Mouse (Mus musculus): ENCODE data around the gene Pde7b. TPM values are rescaled to one million over a fixed set of nuclear protein-coding genes. Genes with fewer than 3 reads are reported as not detected.
A peak's percentile ranks its signal among the peaks of the same experiment; 100 is the strongest.

Gene Pde7b
- total and polyA plus RNA-seq, 2 experiments from 2014 or later: 3.3 to 6.0 TPM

DNA sequence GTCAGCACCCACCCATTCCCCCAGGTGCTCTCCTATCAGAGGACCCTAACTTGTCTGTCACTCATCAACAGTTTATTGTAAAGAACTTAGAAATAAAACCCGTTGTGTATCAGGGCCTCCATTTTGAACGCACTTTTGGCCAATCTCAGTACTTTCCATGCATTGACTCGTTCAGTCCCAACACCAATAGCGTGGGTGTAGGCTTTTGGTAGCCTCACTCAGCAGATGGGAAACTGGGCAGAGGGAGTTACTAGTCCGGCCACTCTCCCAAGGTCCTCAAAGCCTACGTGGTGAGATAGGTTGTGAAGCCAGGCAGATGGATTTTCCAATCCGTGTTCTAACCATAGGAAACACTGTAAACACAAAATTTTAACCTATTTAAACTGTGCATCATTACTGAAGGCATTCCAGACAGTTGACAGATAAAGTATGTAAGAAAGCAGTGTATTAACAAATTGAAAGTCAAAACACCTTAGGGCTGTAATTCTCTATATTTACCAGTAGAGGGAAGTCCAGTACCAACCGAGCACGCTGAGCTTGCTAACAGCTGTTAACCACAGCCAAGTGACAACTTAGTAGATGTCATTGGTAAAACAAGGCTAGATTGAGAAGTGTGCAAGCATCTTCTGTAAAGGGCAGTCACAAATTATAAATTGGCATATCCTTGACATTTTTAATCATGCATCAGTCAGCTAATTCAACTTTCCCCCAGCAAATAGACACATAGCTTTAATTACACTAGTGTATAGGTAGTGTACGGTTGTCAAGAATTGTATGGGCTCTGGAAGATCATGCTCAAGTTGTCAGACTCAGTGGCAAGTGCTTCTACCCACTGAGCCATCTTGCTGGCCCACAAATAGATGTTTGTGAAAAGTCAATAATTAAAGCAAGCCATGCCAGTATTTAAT lies 363.1 kb downstream of the Pde7b start:
- DNase-seq (ENCODE audit: low spot score) (peak; percentile 82), ATAC-seq (ENCODE audit: low FRiP score) (peak; percentile 67; the same call in 1 of the 2 replicates)
- no peaks in the 10 kb centered on the region for H3K4me1 ChIP-seq (ENCODE audit: insufficient read depth, low read length)
- no peak overlapping the region for H3K4me3 ChIP-seq (ENCODE audit: low read depth, low read length)
- no peak overlapping the region for H3K27ac ChIP-seq (ENCODE audit: low read depth, low read length)
- H3K9me3 ChIP-seq (ENCODE audit: low read length): no peaks in the 10 kb centered on the region
- no peak overlapping the region for H3K4me2 ChIP-seq (ENCODE audit: low read depth, low read length, poor library complexity, severe bottlenecking)
- H3K36me3 ChIP-seq (ENCODE audit: insufficient read depth, low read length): no peaks in the 10 kb centered on the region
- no peaks in the 10 kb centered on the region for H3K27me3 ChIP-seq (ENCODE audit: insufficient read depth, low read length)
- H3K9ac ChIP-seq (replicated peaks; ENCODE audit: low read length, poor library complexity, severe bottlenecking): no peak overlapping the region
- 65% methylated on average over 10 of the region's 10 CpGs for WGBS
- TF ChIP-seq CTCF (IDR thresholded peaks at IDR 0.05): peak; percentile 97

DNA sequence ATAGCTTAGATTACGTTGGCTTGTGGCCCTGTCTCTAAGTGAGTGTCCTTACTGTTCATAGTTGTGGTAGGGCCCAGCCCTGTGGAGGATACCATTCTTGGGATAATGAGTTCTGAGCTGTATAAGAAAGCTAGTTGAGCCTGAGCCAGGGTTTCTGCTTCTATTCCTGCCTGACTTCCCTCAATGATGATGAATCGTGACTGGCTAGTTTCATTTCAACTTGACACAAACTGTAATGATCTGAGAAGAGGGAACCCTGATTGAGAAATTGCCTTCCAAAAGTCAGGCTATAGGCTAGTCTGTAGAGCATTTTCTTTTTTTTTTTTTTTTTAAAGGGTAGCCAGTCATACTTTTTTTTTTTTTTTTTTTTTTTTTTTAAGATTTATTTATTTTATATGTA lies 376.0 kb downstream of the Pde7b start:
- no peak overlapping the region for H3K4me2 ChIP-seq (ENCODE audit: low read depth, low read length, poor library complexity, severe bottlenecking)
- peaks cover 13% of the 10 kb centered on the region for H3K36me3 ChIP-seq (ENCODE audit: insufficient read depth, low read length)
- 0 out of 2 replicates have a peak, but pooled peaks cover 2% of the 10 kb centered on the region for H3K4me1 ChIP-seq (ENCODE audit: insufficient read depth, low read length)
- no peak overlapping the region for H3K27ac ChIP-seq (ENCODE audit: low read depth, low read length)
- no peaks in the 10 kb centered on the region for H3K9me3 ChIP-seq (ENCODE audit: low read length)
- H3K9ac ChIP-seq (replicated peaks; ENCODE audit: low read length, poor library complexity, severe bottlenecking): no peak overlapping the region
- DNase-seq (ENCODE audit: low spot score) (no peak), ATAC-seq (ENCODE audit: low FRiP score) (no peak)
- no peak for TF ChIP-seq CTCF (IDR thresholded peaks at IDR 0.05)
- 100% methylated on average over 2 of the region's 2 CpGs for WGBS
- no peak overlapping the region for H3K4me3 ChIP-seq (ENCODE audit: low read depth, low read length)
- no peaks in the 10 kb centered on the region for H3K27me3 ChIP-seq (ENCODE audit: insufficient read depth, low read length)

Other genes with a start within 250 kb of the Pde7b start
- gene Ahi1, start 227.5 kb upstream of the Pde7b start, total RNA-seq (2014; rRNA removed): 304 and 386 TPM in 2 replicates
- gene Ahi1, start 227.5 kb upstream of the Pde7b start, polyA plus RNA-seq (2015; fragmentation: Nextera tagmentation; extraction: Ambion mirVana): 189 and 206 TPM in 2 replicates

All from midbrain, postnatal 0 days (tissue).